Comparison of ENCODE assay signal across 8 mouse cellular contexts in the genomic region with DNA sequence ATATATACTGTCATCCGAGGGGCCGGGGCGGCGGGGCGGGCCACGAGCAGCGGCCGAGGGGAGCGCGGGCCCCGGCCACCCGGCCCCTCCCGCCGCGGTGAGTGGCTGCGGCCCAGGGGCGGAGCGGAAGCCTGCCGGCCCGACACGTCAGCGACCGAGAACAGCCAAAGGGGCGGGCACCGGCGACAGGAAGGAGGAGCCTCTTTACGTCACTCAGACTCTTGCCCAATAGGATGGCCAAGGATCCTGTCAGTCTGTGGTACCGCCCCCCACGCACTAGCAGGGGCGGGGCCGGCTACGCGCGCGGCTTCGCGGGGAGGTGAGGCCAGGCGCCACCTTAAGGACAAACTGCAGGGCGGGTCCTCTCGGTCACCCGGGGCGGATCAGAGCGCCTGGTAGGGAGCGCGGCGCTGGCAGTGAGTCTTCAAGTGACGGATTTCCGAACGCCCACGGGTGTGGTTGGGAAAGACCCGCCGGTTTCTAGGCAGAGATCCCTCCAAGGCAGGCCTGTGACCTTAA. TPM values are rescaled to one million over a fixed set of nuclear protein-coding genes. Genes with fewer than 3 reads are reported as not detected.
DNase-seq lines count a peak whose midpoint lies in the region; ATAC-seq and TF ChIP-seq lines count a peak whose summit lies in the region.

A gene (minus strand): TSS at position 144 of the 519 bp plus-strand sequence.

- intact Hi-C loops in heart, postnatal 10 days (cut with DNase I), result no loop called here

- WGBS in forebrain, embryonic 13.5 days, result under 1% methylated on average over 51 of the region's 52 CpGs
- under 1% methylated on average over 52 of the region's 52 CpGs for WGBS in large intestine, adult 2 months
- under 1% methylated on average over 46 of the region's 52 CpGs for WGBS in liver, postnatal 0 days (ENCODE audit: insufficient replicate concordance)
- WGBS in neural tube, embryonic 14.5 days, result under 1% methylated on average over 47 of the region's 52 CpGs

- H3K4me2 ChIP-seq in forebrain, embryonic 13.5 days, result peak within 1 kb of the TSS; percentile 60
- peak within 1 kb of the TSS; percentile 85 for H3K4me2 ChIP-seq in liver, postnatal 0 days (ENCODE audit: low read depth, low read length)
- peak within 1 kb of the TSS; percentile 85 for H3K4me2 ChIP-seq in neural tube, embryonic 14.5 days (ENCODE audit: low read depth, low read length)

- peak within 1 kb of the TSS; percentile 98 for H3K4me3 ChIP-seq in ES-Bruce4 (ENCODE audit: low read depth, low read length)
- H3K4me3 ChIP-seq in forebrain, embryonic 13.5 days, result peak within 1 kb of the TSS; percentile 68
- peak within 1 kb of the TSS; percentile 74 for H3K4me3 ChIP-seq in liver, postnatal 0 days (ENCODE audit: low read depth, low read length)
- peak within 1 kb of the TSS; percentile 79 for H3K4me3 ChIP-seq in neural tube, embryonic 14.5 days (ENCODE audit: low read depth, low read length)

- TF ChIP-seq EP300 in ES-Bruce4 (IDR thresholded peaks at IDR 0.05; ENCODE audit: insufficient read depth, low read depth, low read length), result no peak
- peak; percentile 30; the same call in 1 of the 2 replicates for TF ChIP-seq EP300 in liver, postnatal 0 days (IDR thresholded peaks at IDR 0.05; ENCODE audit: low read depth)

- 0 out of 2 replicates have a peak within 1 kb of the TSS, but pooled peaks have one; percentile 12 for H3K27ac ChIP-seq in ES-Bruce4 (ENCODE audit: insufficient read depth, low read length)
- H3K27ac ChIP-seq in forebrain, embryonic 13.5 days, result peak within 1 kb of the TSS; percentile 81
- H3K27ac ChIP-seq in liver, postnatal 0 days (ENCODE audit: low read depth), result peak within 1 kb of the TSS; percentile 91
- H3K27ac ChIP-seq in neural tube, embryonic 14.5 days (ENCODE audit: low read depth, low read length), result peak within 1 kb of the TSS; percentile 67

- peak within 1 kb of the TSS; percentile 71 for H3K9ac ChIP-seq in ES-Bruce4 (ENCODE audit: low read depth, poor library complexity, severe bottlenecking)
- peak within 1 kb of the TSS; percentile 78 for H3K9ac ChIP-seq in forebrain, embryonic 13.5 days
- peak within 1 kb of the TSS; percentile 80 for H3K9ac ChIP-seq in liver, postnatal 0 days (replicated peaks)
- H3K9ac ChIP-seq in neural tube, embryonic 14.5 days (replicated peaks; ENCODE audit: low read depth, low read length), result peak within 1 kb of the TSS; percentile 78

- H3K9me3 ChIP-seq in ES-Bruce4 (replicated peaks; ENCODE audit: control insufficient read depth, insufficient read depth, low read length, poor library complexity, severe bottlenecking), result no peaks in the 10 kb centered on the region
- no peaks in the 10 kb centered on the region for H3K9me3 ChIP-seq in forebrain, embryonic 13.5 days (replicated peaks)
- no peaks in the 10 kb centered on the region for H3K9me3 ChIP-seq in liver, postnatal 0 days (ENCODE audit: low read length)
- no peaks in the 10 kb centered on the region for H3K9me3 ChIP-seq in neural tube, embryonic 14.5 days (ENCODE audit: control insufficient read depth, low read length)

- DNase-seq in heart, postnatal 10 days, result peak; percentile 98 to 99
- DNase-seq in large intestine, adult 2 months (ENCODE audit: low read depth, low spot score), result peak; percentile 91
- peak; percentile 99 for DNase-seq in liver, postnatal 0 days
- peak; percentile 98 for DNase-seq in testis, postnatal 10 days (ENCODE audit: low spot score)

- ATAC-seq in cerebellum, adult (ENCODE audit: insufficient number of reproducible peaks, low FRiP score, low TSS enrichment), result peak; percentile 95
- ATAC-seq in forebrain, embryonic 13.5 days, result peak; percentile 99
- ATAC-seq in liver, postnatal 0 days, result peak; percentile 96
- ATAC-seq in neural tube, embryonic 14.5 days (ENCODE audit: low read depth), result peak; percentile 99

- H3K4me1 ChIP-seq in ES-Bruce4 (ENCODE audit: control insufficient read depth, insufficient read depth, low read length), result peaks cover 1% of the 10 kb centered on the region
- H3K4me1 ChIP-seq in forebrain, embryonic 13.5 days, result peaks cover 13% of the 10 kb centered on the region
- peaks cover 19% of the 10 kb centered on the region for H3K4me1 ChIP-seq in liver, postnatal 0 days (ENCODE audit: insufficient read depth)
- peaks cover 9% of the 10 kb centered on the region for H3K4me1 ChIP-seq in neural tube, embryonic 14.5 days (ENCODE audit: control insufficient read depth, insufficient read depth, low read length)

- no peaks in the 10 kb centered on the region for H3K36me3 ChIP-seq in ES-Bruce4 (ENCODE audit: control insufficient read depth, insufficient read depth, low read length, poor library complexity, severe bottlenecking)
- no peaks in the 10 kb centered on the region for H3K36me3 ChIP-seq in forebrain, embryonic 13.5 days (ENCODE audit: poor library complexity, severe bottlenecking)
- no peaks in the 10 kb centered on the region for H3K36me3 ChIP-seq in liver, postnatal 0 days (replicated peaks; ENCODE audit: insufficient read depth, low read length)
- no peaks in the 10 kb centered on the region for H3K36me3 ChIP-seq in neural tube, embryonic 14.5 days (ENCODE audit: control insufficient read depth, insufficient read depth, low read length)

- no peak for TF ChIP-seq POLR2A in ES-Bruce4 (IDR thresholded peaks at IDR 0.05; ENCODE audit: insufficient read depth, low read length)

- peak; percentile 17 for TF ChIP-seq CTCF in ES-Bruce4 (IDR thresholded peaks at IDR 0.05; ENCODE audit: low read depth, low read length)
- TF ChIP-seq CTCF in liver, postnatal 0 days (IDR thresholded peaks at IDR 0.05; ENCODE audit: low read depth), result peak; percentile 83

- H3K27me3 ChIP-seq in ES-Bruce4 (ENCODE audit: control insufficient read depth, insufficient read depth, low read length, poor library complexity, severe bottlenecking), result no peaks in the 10 kb centered on the region
- H3K27me3 ChIP-seq in forebrain, embryonic 13.5 days, result no peaks in the 10 kb centered on the region
- no peaks in the 10 kb centered on the region for H3K27me3 ChIP-seq in liver, postnatal 0 days (ENCODE audit: insufficient read depth, low read length)
- H3K27me3 ChIP-seq in neural tube, embryonic 14.5 days (ENCODE audit: control insufficient read depth, insufficient read depth, low read length), result peaks cover 3% of the 10 kb centered on the region; the same call in 1 of the 2 replicates

RNA-seq across cellular contexts. Expression of the gene that starts here (rescaled TPM):
- polyA plus RNA-seq in ES-Bruce4 (2011; ENCODE audit: insufficient read depth, insufficient read length, low read depth, missing spikeins), result 49.0 and 57.6 TPM in 2 replicates
- polyA plus RNA-seq in forebrain, embryonic 13.5 days (2015; fragmentation: Nextera tagmentation; extraction: Ambion mirVana), result 51.6 and 52.4 TPM in 2 replicates
- 10 to 100 TPM; 47.0 to 48.0 TPM for total RNA-seq in heart, postnatal 10 days (2021)
- polyA plus RNA-seq in large intestine, adult 2 months (2012; rRNA removed), result 35.8 and 41.2 TPM in 2 replicates
- 19.6 and 22.3 TPM in 2 replicates for polyA plus RNA-seq in liver, postnatal 0 days (2015; fragmentation: Nextera tagmentation; extraction: Ambion mirVana)
- 62.4 and 70.7 TPM in 2 replicates for polyA plus RNA-seq in neural tube, embryonic 14.5 days (2014; fragmentation: Nextera tagmentation; extraction: Ambion mirVana)

Comparison
In these comparisons a context has a peak if more than half of its experiments do, and no peak if none do; other contexts are left out.
1. Peak in every context shown above with its lines: DNase-seq, ATAC-seq, H3K4me3 ChIP-seq and H3K27ac ChIP-seq.
2. H3K27ac ChIP-seq: peak in every context shown above with its lines; median percentile 91 in liver, postnatal 0 days; 81 in forebrain, embryonic 13.5 days; 67 in neural tube, embryonic 14.5 days; 12 in ES-Bruce4.